Mouse (Mus musculus) G1E-ER4 (cell line): ENCODE results near the gene Rsph3a. TPM values are rescaled to one million over a fixed set of nuclear protein-coding genes. Genes with fewer than 3 reads are reported as not detected.
"Not testable (repeated sequence)": the region's sequence is repeated elsewhere in the genome, so short reads cannot be mapped to it uniquely, and the experiment has no call there.

Experiments
- GATA1 ChIP-seq: IDR thresholded peaks from one replicate; pipeline ENCODE4 v1.8.0; 2012; ENCODE audit warnings: low read length, inconsistent platforms
- polyA plus RNA-seq: library from polyadenylated mRNA; stranded (reverse); fragments of >175 nt; gene quantifications from 2 replicates; pipeline ENCODE4 v1.2.3, GENCODE M21; 2012

Gene Rsph3a
- 10.2 and 12.6 TPM in 2 replicates for polyA plus RNA-seq

DNA sequence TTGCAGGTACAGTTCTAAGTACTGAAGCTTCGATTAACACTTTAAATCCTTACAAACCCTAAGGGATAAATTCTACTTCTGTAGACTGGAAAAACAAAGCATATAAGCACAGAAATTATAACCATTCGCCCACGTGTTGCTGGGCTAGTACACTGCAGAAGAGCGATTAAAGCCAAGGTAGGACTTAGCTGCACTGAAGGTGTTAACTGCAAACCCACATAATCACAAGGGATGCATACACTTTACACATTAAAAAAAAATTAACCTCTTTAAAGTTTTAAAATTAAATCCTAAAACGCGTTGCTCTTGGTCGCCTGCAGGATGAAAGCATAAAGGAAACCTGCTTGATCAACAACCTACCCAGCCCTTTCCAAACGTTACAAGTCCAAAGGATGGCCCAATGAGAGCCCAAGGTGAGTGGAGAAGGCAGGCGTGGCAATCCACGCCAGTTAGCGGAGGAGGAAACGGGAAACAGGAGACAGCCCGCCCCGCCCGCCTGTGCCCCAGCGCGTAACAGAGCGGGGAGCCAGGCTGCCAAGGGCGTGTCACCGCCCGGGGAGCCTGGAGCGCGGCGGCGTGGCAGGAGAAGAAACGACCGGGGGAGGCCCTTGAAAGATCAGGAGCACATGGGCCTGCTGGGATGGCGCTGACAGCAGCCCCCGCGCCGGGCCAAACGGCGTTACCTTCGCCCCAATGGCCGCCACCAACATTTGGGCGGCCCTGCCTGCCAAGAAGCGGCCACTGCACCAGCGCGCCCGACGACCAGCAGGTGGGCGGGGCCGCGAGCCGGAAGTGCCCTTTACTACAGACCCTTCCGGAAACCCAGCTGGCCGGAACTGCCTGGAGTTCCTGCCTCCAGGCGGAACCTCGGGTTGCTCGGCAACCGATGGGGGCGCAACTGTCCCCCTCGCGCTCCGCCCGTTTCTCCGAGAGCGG, at the start of gene Rsph3a:
Gene Rsph3a (plus strand): TSS at position 498 of the 936 bp plus-strand sequence.
- TF ChIP-seq GATA1, result not testable (repeated sequence)

DNA sequence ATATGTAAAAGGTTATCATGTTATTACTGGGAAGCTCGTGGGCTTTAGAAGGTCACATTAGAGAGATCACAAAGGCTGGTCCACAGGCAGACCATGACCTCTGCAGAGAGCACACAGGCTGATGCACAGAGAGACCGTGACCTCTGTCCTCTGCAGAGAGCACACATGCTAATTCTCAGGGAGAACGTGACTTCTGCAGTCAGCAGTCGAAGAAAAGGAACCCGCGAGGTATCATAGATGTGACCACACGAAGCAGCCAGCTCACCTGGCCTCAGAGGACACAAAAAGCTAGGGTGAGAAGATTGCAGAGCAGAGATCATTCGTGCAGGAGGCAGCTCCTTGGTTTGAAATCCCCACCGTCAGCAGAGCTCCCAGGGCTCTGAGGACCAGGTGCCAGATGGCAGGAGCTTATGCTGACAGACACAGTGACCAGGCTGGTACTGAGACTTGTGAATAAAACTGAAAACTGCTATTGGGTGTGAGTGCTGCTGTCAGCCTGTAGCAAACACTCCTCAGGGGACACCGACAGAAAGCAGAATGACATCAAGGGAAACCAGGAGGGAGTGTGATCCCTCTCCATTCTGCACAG, 49.3 kb upstream of the Rsph3a start:
- no peak for TF ChIP-seq GATA1

DNA sequence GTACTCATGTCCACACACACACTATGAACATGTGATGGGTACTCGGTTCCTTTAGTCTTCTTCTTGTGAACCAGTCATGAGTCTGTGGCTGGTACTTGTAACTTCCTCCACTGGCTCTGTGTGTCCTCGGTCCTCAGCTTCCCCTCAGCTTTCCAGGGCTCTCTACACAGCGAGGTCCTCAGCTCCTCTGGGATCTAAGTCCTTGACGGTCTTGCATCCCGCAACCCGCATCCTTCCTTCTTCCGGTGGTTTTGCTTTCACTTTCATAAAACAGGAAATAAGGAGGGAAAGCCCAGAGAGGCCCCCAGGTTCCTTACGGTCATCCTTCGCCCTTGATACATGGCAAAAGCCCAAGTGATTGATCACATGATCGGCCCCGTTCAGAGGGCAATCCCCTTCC, 48.3 kb upstream of the Rsph3a start:
- TF ChIP-seq GATA1, result no peak

DNA sequence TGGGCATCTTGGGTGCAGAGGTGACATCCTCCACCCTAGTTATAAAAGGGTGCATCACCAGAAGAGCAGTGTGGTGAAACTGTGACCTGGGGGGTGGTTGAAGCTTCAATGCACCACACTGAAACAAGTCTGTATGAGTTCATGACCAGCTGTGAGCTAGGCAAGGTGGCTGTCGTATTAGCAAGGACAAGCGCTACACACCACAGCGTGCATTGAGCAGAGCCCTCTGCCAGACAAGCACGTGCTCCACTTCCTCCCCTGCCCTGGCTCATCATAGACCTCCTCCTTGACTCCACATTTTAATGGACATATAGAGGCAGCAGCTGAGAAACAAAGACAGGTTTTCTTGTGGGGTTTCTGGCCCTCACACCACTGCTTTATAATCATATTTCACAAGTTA, 47.7 kb upstream of the Rsph3a start:
- no peak for TF ChIP-seq GATA1

DNA sequence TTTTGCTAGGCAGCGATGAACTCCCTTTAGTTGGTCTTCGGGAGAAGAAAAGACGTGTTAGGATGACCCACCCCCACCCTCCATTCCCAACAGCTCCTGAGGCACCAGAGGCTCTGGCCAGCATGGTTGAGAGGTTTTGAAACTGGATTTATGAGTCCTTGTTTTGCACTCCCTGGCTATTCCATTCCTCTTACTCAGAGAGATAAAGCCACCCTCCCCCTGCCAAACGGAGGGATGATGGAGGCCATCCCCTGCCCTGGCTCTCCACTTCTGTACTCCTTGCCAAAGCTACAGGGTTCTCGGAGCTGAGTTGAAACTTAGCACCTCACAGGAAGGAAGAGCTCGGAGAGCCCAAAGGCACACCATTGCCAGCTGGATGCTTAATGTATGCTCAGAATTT, 46.2 kb upstream of the Rsph3a start:
- no peak for TF ChIP-seq GATA1

DNA sequence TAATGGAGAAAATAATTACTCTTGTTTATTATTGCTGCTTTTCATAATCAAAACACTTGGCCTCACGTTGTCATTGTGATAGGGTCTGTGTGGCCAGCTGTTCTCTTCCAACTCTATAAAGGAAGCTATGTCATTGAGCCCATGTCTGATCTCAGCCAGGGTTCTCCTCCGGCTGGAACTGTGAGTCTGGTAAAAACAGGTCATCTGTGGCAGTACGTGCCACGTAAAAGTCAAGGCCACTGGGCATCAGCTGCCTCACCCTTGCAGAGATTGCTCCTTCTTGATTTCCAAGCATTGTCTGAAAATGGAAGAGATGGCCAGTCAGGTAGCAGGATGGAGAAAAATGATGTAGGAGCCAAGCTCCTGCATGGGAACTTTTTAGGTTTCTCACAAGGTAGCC, 45.5 kb upstream of the Rsph3a start:
- TF ChIP-seq GATA1, result no peak

DNA sequence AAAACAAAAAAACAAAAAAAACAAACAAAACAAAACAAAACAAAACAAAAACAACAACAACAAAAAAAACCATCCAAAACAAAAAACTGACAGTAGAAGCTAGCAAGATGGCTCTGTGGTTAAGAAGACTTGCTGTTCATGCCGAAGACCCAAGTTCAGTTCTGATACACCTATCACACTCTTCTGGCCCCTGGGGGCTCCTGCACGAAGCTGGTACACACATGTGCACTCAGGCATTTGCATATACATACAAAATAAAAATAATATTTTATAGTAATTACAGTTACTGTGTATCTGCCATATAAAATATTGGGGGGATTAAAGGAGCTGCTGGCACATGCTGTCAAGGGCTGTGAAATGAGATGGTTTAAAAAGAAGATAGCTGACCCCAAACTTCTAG, 43.9 kb upstream of the Rsph3a start:
- TF ChIP-seq GATA1, result no peak

DNA sequence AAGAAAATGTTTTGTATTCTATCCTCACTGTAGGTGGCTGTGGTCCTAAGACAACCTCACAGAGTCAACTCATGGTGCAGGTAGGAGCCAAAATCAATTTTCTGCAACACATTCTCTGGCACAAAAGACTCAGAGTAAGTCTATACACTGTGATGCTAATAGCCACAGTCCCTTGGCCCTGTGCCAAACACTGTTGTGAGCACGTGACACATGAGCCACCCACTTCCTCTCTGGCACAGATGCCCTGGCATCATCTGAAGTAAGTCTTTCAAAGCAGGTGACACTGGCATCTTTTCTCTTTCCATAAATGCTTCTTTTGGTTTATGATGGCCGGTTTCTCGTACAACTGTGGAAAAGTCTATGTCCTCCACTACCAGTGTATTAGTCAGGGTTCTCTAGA, 43.1 kb upstream of the Rsph3a start:
- TF ChIP-seq GATA1, result no peak

DNA sequence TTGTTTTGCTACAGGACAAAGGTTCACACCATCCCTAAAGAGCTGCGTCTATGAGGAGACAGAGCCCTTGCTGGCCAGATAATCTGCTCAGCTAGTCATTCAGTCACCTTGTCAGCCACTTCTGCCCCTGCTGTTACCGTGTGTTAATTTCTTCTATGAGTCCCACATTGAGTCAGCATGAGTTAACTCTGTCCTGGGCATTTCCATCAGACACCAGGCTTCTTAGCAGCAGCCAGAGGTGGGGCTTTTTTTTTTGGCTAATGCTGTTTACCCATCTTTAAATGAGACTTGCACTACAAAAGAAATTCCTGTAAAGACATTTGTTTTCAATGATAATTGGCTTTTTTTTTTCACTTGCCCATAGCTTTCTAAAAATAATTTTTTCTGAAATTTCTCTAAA, 40.4 kb upstream of the Rsph3a start:
- no peak for TF ChIP-seq GATA1

DNA sequence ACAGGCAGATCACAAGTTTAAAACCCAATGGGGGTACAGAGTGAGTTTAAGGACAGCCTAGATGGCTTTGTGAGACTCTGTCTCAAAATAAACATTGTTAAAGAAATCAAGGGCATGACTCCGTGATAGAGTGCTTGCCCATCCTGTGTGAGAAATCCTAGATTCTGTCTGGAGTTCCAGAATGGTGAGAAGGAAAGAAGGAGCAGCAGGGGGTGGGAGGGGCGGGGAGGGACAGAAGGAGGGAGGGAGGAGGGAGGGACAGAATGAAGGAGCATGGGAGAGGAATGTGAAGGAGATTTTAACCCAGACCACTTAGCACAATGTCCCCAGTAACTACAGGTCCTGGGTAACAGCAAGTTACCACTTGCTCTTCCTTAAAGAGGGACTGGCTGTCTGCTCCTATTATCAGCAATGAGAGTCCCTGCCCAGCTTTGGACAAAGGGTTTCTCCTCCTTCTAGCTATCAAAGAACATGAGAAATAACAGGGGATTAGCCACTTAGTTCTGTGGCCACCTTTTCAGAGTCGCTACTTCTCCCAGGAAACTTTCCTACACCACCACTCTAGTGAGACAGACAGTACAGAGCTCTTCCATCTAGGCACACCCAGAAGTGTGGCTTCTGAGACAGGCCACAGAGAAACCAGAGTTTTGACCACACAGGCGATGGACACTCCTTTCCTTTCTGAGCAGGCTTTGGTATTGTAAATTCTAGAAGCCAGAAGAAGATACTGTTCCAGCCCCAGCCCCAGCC, 39.3 kb upstream of the Rsph3a start:
- TF ChIP-seq GATA1, result no peak

DNA sequence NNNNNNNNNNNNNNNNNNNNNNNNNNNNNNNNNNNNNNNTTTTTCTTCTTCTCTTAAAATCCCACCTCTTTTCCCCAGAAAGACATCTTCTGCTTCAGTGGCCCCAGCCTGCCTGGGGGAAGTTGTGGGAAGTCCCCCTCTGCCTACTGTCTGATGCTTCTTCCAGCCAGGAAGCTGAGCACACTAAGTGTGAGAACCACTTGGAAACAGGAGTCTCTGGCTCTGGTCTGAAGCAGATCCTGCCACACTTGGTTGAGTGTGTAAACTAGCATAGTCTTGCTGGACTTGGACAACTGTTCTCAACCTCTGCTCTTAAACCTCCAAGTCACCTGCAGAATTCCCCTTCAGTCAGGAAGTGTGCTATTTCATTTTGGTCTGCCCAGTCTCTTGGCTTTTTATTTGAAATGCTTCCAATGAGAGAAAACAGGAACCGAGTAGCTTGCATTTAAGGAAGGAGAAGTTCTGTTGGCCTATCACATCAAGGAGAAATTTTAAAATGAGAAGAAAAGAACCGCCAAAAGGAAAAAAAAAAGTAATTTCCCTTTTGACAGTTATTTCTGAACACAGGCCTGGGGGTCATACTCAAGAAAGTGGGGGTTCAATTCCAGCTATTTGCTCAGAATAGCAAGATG, 30.7 kb upstream of the Rsph3a start:
- no peak for TF ChIP-seq GATA1

DNA sequence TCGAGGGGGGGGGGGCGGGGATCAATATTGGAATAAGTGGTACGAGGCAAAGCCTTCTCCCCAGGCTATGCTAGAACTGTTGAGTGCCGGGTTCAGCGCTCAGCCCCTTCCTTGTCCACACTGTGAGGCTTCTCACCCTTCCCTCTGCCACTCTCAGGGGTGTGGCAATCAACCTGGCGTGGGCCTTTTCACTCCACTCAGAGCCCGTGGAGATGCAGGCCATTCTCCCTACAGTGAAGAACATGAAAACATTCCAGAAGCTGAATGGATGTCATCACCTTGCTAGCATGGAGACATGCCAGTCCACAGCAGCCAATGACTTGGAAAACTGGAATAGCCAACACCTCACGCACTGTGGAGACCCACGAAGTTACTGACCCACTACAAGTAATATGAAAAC, 29.6 kb upstream of the Rsph3a start:
- no peak for TF ChIP-seq GATA1

DNA sequence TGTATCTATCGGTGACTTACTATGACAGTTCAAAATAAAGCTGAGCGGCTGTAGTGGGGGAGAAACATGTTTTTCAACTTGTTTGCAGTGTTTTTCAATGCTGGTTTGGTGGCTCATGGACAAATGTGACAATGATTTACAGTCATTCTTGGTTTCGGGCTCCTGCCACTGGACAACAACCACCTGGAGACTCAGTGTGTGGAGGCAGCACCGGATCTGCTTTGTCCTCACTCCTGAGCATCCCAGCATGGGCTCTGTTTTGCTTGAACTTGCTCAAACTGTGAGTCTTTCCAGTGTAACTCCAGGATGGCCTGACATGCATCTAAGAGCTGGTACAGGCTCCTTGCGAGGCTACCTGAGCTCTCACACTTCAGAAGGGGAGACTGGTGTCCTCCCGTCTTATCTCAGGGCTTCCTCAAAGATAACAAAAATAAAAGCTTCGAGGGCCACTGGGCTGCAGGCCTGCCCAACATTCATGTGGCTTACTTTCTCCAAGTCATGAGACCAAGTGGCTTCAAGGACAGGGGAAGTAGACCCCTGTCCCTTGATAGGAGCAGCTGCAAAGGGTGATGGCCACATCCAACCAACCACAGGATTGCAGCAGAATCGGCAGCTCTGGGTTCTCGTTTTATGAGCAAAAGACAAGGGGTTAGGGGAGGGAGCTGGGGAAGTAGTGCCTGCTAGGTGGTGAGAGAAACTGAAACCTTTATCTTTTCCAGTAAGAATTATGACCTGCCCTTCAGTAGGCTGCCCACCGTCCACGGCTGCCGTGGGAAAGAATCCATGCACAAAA, 28.4 kb upstream of the Rsph3a start:
- no peak for TF ChIP-seq GATA1

DNA sequence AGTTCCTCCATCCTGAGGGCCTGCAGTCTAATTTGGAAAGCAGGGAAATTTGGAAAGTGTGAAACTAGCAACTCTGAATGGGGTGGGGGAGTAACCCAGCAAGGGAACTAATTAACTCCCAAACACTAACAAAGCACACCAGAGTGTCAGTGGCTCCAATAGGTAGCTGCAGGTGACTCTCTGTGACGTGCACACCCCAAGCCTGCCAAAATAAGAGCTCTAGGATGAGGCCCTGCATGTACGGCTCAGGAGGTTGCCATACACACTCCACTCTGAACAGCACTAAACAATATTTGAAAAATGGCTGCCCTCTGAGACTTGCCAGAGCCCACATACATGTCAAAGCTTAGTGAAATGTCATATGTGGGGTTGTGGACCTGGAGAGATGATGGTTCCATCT, 27.1 kb upstream of the Rsph3a start:
- TF ChIP-seq GATA1, result no peak

DNA sequence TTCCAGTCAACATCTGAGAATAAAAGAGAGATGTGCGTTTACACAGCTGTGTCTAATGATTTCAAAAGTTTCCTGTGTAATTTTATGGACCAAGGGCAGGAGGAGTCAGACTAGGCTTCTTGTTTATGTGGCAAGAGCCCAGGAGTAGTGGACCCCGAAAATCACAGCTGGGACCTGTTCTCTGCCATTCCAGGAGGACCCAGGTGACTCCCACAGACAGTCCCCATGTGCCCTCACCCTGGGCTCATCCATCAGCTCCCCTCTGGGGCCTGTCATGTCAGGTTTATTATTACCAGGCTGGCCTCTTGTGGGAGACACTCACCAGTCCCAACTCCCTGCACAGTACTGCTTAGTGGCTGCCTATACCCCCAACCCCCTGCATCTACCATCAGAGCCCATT, 26.2 kb upstream of the Rsph3a start:
- no peak for TF ChIP-seq GATA1
